Mouse (Mus musculus) midbrain, embryonic 12.5 days (tissue): ENCODE data around the gene Pemt. TPM values are rescaled to one million over a fixed set of nuclear protein-coding genes. Genes with fewer than 3 reads are reported as not detected.

Experiments used
- ATAC-seq: fragments of 200-750 bp; cut with Nextera tagmentation; 2 replicates; pipeline ENCODE4 v1.8.0; 2017; ENCODE audit warnings: low read depth, moderate TSS enrichment, moderate library complexity; ENCODE audit not compliant: low FRiP score
- H3K27ac ChIP-seq: fragments of 300-500 bp; sonication (generic); replicated peaks from 2 replicates; pipeline ENCODE4 v1.5.1; 2016; ENCODE audit warnings: mild to moderate bottlenecking
- H3K27me3 ChIP-seq: fragments of 300-500 bp; sonication (generic); 2 replicates; pipeline ENCODE4 v1.6.1; 2016; ENCODE audit warnings: mild to moderate bottlenecking
- H3K36me3 ChIP-seq: fragments of 300-500 bp; sonication (generic); 2 replicates; pipeline ENCODE4 v1.6.1; 2016
- H3K4me1 ChIP-seq: fragments of 300-500 bp; sonication (generic); 2 replicates; pipeline ENCODE4 v1.6.1; 2016
- H3K4me2 ChIP-seq: fragments of 300-500 bp; sonication (generic); replicated peaks from 2 replicates; pipeline ENCODE4 v1.6.1; 2016; ENCODE audit warnings: mild to moderate bottlenecking, moderate library complexity
- H3K4me3 ChIP-seq: fragments of 300-500 bp; sonication (generic); 2 replicates; pipeline ENCODE4 v1.5.1; 2016; ENCODE audit warnings: mild to moderate bottlenecking
- H3K9ac ChIP-seq: fragments of 300-500 bp; sonication (generic); replicated peaks from 2 replicates; pipeline ENCODE4 v1.6.1; 2016; ENCODE audit warnings: mild to moderate bottlenecking, moderate library complexity
- H3K9me3 ChIP-seq: fragments of 300-500 bp; sonication (generic); 2 replicates; pipeline ENCODE4 v1.6.1; 2016; ENCODE audit warnings: mild to moderate bottlenecking
- WGBS: fragments of 180-500 bp; shearing (Covaris S2); methylation state at CpG from one replicate; pipeline ENCODE4 v1.1.7; 2016; 5-methylcytosine and 5-hydroxymethylcytosine counted together
- polyA plus RNA-seq: library from polyadenylated mRNA; unstranded; fragments of >200 nt; fragmentation: Nextera tagmentation; extraction: Ambion mirVana; gene quantifications from 2 replicates; pipeline ENCODE4 v1.2.1, GENCODE M21; 2016

The Pemt gene
- polyA plus RNA-seq, 1 experiment from 2014 or later, result 7.5 TPM

GRCm38 (mm10) chr11:60026166-60026565 lies 20.1 kb downstream of the Pemt start:
- no peak overlapping the region for H3K27ac ChIP-seq
- 84% methylated on average over 5 of the region's 5 CpGs for WGBS
- no peak for ATAC-seq

DNA sequence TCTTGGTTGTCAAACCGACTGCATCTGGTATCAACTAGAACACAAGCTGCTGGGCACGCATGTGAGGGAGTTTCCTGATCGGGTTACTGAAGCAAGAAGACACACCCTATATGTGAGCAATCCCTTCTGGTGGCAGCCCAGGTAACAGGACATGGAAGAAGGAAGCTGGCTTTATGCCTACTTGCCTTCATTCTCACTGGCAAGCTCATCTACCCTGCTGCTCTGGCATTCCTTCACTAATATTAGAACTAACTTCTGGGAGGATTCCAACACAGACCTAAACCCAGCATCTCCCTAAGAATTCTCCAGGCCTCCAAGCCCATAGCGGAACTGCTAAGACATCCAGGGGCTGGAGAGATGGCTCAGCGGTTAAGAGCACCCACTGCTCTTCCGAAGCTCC lies 25.1 kb downstream of the Pemt start:
- Histone ChIP-seq H3K27me3 (no peaks in the 10 kb centered on the region), H3K27ac (no peak overlapping the region), H3K4me1 (no peaks in the 10 kb centered on the region), H3K9me3 (no peaks in the 10 kb centered on the region), H3K4me3 (no peak overlapping the region), H3K4me2 (no peak overlapping the region), H3K9ac (no peak overlapping the region), H3K36me3 (no peaks in the 10 kb centered on the region)
- ATAC-seq, result no peak
- WGBS, result 88% methylated on average over 6 of the region's 6 CpGs

More at GRCm38 (mm10) chr11:60026166-60026565, 20.1 kb downstream of the Pemt start:
- no peak overlapping the region for H3K4me2 ChIP-seq
- no peaks in the 10 kb centered on the region for H3K36me3 ChIP-seq
- H3K4me1 ChIP-seq, result no peaks in the 10 kb centered on the region
- no peak overlapping the region for H3K9ac ChIP-seq
- H3K9me3 ChIP-seq, result no peaks in the 10 kb centered on the region
- no peak overlapping the region for H3K4me3 ChIP-seq
- no peaks in the 10 kb centered on the region for H3K27me3 ChIP-seq

- no peak for ATAC-seq
- 84% methylated on average over 4 of the region's 4 CpGs for WGBS
- Histone ChIP-seq H3K27ac (no peak overlapping the region), H3K9ac (no peak overlapping the region), H3K9me3 (no peaks in the 10 kb centered on the region), H3K4me2 (no peak overlapping the region), H3K36me3 (no peaks in the 10 kb centered on the region), H3K4me3 (no peak overlapping the region), H3K27me3 (no peaks in the 10 kb centered on the region), H3K4me1 (0 out of 2 replicates have a peak, but pooled peaks cover 2% of the 10 kb centered on the region)
Measured at GRCm38 (mm10) chr11:60016726-60017125, 29.6 kb downstream of the Pemt start.

- H3K4me1 ChIP-seq, result peaks cover 18% of the 10 kb centered on the region
- no peaks in the 10 kb centered on the region for H3K9me3 ChIP-seq
- H3K4me2 ChIP-seq, result no peak overlapping the region
- ATAC-seq, result no peak
- 88% methylated on average over 3 of the region's 3 CpGs for WGBS
- no peak overlapping the region for H3K27ac ChIP-seq
- H3K27me3 ChIP-seq, result no peaks in the 10 kb centered on the region
- no peaks in the 10 kb centered on the region for H3K36me3 ChIP-seq
- no peak overlapping the region for H3K9ac ChIP-seq
- no peak overlapping the region for H3K4me3 ChIP-seq
Measured at GRCm38 (mm10) chr11:60011516-60011915, 34.8 kb downstream of the Pemt start.

GRCm38 (mm10) chr11:60009451-60009850 lies 36.8 kb downstream of the Pemt start:
- H3K9ac ChIP-seq, result no peak overlapping the region
- ATAC-seq, result no peak

GRCm38 (mm10) chr11:60005866-60006265 lies 40.4 kb downstream of the Pemt start:
- no peaks in the 10 kb centered on the region for H3K9me3 ChIP-seq
- no peaks in the 10 kb centered on the region for H3K27me3 ChIP-seq
- H3K27ac ChIP-seq, result no peak overlapping the region
- H3K4me3 ChIP-seq, result no peak overlapping the region
- H3K36me3 ChIP-seq, result no peaks in the 10 kb centered on the region
- no peak overlapping the region for H3K4me2 ChIP-seq
- WGBS, result 83% methylated on average over 3 of the region's 3 CpGs
- no peak for ATAC-seq
- H3K9ac ChIP-seq, result no peak overlapping the region
- peaks cover 14% of the 10 kb centered on the region for H3K4me1 ChIP-seq

More at GRCm38 (mm10) chr11:60009451-60009850, 36.8 kb downstream of the Pemt start:
- Histone ChIP-seq H3K4me2 (no peak overlapping the region), H3K9me3 (no peaks in the 10 kb centered on the region), H3K27me3 (no peaks in the 10 kb centered on the region), H3K4me1 (peaks cover 18% of the 10 kb centered on the region), H3K36me3 (no peaks in the 10 kb centered on the region), H3K4me3 (no peak overlapping the region), H3K27ac (no peak overlapping the region)
- 54% methylated on average over 3 of the region's 3 CpGs for WGBS

- Histone ChIP-seq H3K9ac (no peak overlapping the region), H3K27me3 (no peaks in the 10 kb centered on the region), H3K27ac (no peak overlapping the region), H3K4me3 (no peak overlapping the region), H3K4me1 (peaks cover 9% of the 10 kb centered on the region), H3K9me3 (no peaks in the 10 kb centered on the region), H3K4me2 (no peak overlapping the region), H3K36me3 (no peaks in the 10 kb centered on the region)
- no peak for ATAC-seq
- WGBS, result 65% methylated on average over 6 of the region's 6 CpGs
Measured at GRCm38 (mm10) chr11:60004716-60005115, 41.6 kb downstream of the Pemt start.

DNA sequence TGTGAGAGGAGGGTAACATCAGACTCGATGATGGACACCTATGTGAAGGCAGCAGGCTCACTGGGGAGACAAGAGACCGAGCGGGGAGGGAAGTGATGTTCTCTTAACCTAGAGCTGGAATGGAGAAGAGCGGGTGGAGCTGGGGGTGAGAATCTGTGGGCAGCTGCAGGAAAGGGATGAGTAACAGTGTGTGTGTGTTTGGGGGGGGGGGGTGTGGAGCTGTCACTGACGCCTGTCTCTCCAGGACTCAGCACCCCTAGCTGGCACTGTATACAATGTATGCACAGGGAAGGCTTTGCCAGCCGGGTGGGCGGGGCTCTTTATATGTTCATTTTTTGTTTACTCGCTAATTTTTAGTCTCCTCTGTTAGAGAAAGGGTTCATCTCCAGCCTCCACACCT lies 42.5 kb downstream of the Pemt start:
- Histone ChIP-seq H3K9ac (no peak overlapping the region), H3K4me1 (no peaks in the 10 kb centered on the region), H3K4me2 (no peak overlapping the region), H3K27ac (no peak overlapping the region), H3K4me3 (no peak overlapping the region), H3K36me3 (no peaks in the 10 kb centered on the region), H3K9me3 (no peaks in the 10 kb centered on the region), H3K27me3 (no peaks in the 10 kb centered on the region)
- WGBS, result 85% methylated on average over 8 of the region's 8 CpGs
- ATAC-seq, result no peak

GRCm38 (mm10) chr11:60001231-60001980 lies 44.9 kb downstream of the Pemt start:
- no peak for ATAC-seq
- Histone ChIP-seq H3K9ac (no peak overlapping the region), H3K4me2 (no peak overlapping the region), H3K27me3 (no peaks in the 10 kb centered on the region), H3K36me3 (no peaks in the 10 kb centered on the region), H3K9me3 (no peaks in the 10 kb centered on the region), H3K4me3 (no peak overlapping the region), H3K27ac (no peak overlapping the region), H3K4me1 (no peaks in the 10 kb centered on the region)
- 80% methylated on average over 5 of the region's 5 CpGs for WGBS

GRCm38 (mm10) chr11:59994318-59994717 lies 52.0 kb downstream of the Pemt start:
- ATAC-seq, result no peak

DNA sequence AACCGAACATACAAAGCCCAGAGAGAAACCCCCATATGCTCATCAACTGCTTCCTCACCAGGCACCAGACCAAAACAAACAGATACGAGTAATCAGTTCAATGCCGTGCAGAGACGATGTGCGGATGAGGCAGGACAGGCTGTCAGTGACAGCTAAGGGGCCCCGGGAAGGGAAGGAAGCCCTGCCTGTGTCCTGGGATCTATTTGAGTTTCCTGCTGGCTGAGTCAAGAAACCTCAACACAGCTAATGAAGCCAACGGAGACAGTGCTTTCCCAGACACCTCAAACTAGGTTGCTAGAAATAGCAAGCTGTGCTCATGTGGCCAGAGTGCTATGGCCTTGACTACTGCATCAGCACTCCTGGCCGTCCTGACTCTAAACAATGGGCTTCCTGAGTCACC lies 54.9 kb downstream of the Pemt start:
- Histone ChIP-seq H3K4me1 (no peaks in the 10 kb centered on the region), H3K9ac (no peak overlapping the region), H3K9me3 (no peaks in the 10 kb centered on the region), H3K36me3 (no peaks in the 10 kb centered on the region), H3K27me3 (no peaks in the 10 kb centered on the region), H3K27ac (no peak overlapping the region), H3K4me2 (no peak overlapping the region), H3K4me3 (no peak overlapping the region)
- ATAC-seq, result no peak
- 86% methylated on average over 8 of the region's 8 CpGs for WGBS

More at GRCm38 (mm10) chr11:59994318-59994717, 52.0 kb downstream of the Pemt start:
- H3K4me2 ChIP-seq, result no peak overlapping the region
- no peaks in the 10 kb centered on the region for H3K27me3 ChIP-seq
- H3K4me1 ChIP-seq, result no peaks in the 10 kb centered on the region
- H3K36me3 ChIP-seq, result no peaks in the 10 kb centered on the region
- no peak overlapping the region for H3K9ac ChIP-seq
- no peak overlapping the region for H3K4me3 ChIP-seq
- WGBS, result 83% methylated on average over 9 of the region's 9 CpGs
- H3K9me3 ChIP-seq, result no peaks in the 10 kb centered on the region
- H3K27ac ChIP-seq, result no peak overlapping the region

DNA sequence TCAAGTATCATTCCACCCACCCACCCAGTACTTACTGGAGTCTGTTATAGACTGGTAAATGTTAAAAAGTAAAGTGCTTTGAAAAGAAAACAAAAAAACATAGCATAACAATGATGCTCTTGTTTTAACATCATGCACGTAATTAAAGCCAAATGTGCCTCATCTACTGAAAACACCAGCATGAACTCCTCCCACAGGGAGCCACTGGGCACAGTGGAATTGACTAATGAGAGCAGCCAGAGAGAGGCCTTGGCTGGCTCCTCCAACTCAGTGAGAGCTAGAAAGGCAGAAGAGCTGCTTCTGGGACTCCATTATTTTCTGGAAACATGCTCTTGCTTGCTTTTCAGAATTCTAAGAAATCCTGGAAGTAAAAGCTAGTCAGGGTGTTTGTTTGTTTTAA lies 56.9 kb downstream of the Pemt start:
- no peak for ATAC-seq
- Histone ChIP-seq H3K4me3 (no peak overlapping the region), H3K9ac (no peak overlapping the region), H3K4me1 (no peaks in the 10 kb centered on the region), H3K27me3 (no peaks in the 10 kb centered on the region), H3K9me3 (no peaks in the 10 kb centered on the region), H3K4me2 (no peak overlapping the region), H3K27ac (no peak overlapping the region), H3K36me3 (no peaks in the 10 kb centered on the region)
- 85% methylated on average over 1 of the region's 1 CpGs for WGBS

DNA sequence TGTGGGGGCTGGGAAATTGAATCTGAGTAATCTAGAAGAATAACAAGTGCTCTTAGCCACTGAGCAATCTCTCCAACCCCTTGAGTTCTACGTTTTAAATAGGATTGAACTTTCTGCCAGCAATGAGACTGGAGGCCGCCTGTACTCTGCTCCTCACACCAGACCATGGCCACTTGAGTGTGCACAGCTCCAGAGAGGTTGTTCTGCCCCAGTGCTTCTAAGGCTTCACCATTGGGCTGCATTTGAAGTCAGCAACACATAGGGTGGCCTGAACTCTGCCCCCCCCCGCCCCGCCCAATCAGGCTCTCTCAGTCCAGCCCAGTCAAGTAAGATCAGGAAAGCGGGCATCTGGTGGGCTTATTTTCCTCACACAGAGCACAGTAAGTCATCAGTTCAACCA lies 68.5 kb downstream of the Pemt start:
- Histone ChIP-seq H3K27ac (no peak overlapping the region), H3K9ac (no peak overlapping the region), H3K27me3 (peaks cover 12% of the 10 kb centered on the region), H3K4me2 (no peak overlapping the region), H3K9me3 (no peaks in the 10 kb centered on the region), H3K4me1 (peaks cover 7% of the 10 kb centered on the region; the same call in 1 of the 2 replicates), H3K4me3 (no peak overlapping the region), H3K36me3 (no peaks in the 10 kb centered on the region)
- ATAC-seq, result no peak
- WGBS, result 83% methylated on average over 5 of the region's 5 CpGs
